In genomic region chr11:74981464-74981863, GRCm38 (mm10) we compare ENCODE assay signal across 8 mouse cellular contexts. TPM values are rescaled to one million over a fixed set of nuclear protein-coding genes. Genes with fewer than 3 reads are reported as not detected.
DNase-seq lines count a peak whose midpoint lies in the region; ATAC-seq and TF ChIP-seq lines count a peak whose summit lies in the region.

No protein-coding gene starts in this region.

- peak; percentile 33 for DNase-seq in G1E (ENCODE audit: low spot score)
- peak; percentile 88 for DNase-seq in brain, adult 2 months (ENCODE audit: low read depth, low spot score)
- DNase-seq in heart, postnatal 4 days = peak; percentile 90
- DNase-seq in layer of hippocampus, postnatal 10 days (ENCODE audit: low spot score in 2 of 2) = peak; percentile 78
- peak; percentile 88 for DNase-seq in lung, postnatal 14 days
- peak; percentile 79 for DNase-seq in right cerebral cortex, postnatal 14 days
- peak; percentile 84 for DNase-seq in urinary bladder, postnatal 14 days (ENCODE audit: low spot score)

- peak; percentile 85 for TF ChIP-seq CTCF in G1E (IDR thresholded peaks at IDR 0.05; ENCODE audit: low read depth, low read length)

- no peak overlapping the region for H3K27ac ChIP-seq in forebrain, embryonic 12.5 days

- no peak overlapping the region for H3K4me2 ChIP-seq in forebrain, embryonic 12.5 days

- H3K36me3 ChIP-seq in G1E (replicated peaks) = peaks cover 46% of the 10 kb centered on the region
- H3K36me3 ChIP-seq in forebrain, embryonic 12.5 days (replicated peaks) = peaks cover 10% of the 10 kb centered on the region; the same call in 1 of the 2 replicates

- WGBS in forebrain, embryonic 12.5 days = 53% methylated on average over 2 of the region's 2 CpGs

- ATAC-seq in G1E (ENCODE audit: extremely low read depth, insufficient number of reproducible peaks, low FRiP score, poor library complexity, severe bottlenecking) = no peak
- ATAC-seq in forebrain, embryonic 12.5 days (ENCODE audit: low FRiP score) = 0 out of 2 replicates have a peak, but pooled peaks have one; percentile 58

- no peaks in the 10 kb centered on the region for H3K4me1 ChIP-seq in G1E (ENCODE audit: insufficient read depth, low read depth, low read length)
- H3K4me1 ChIP-seq in forebrain, embryonic 12.5 days = no peaks in the 10 kb centered on the region

- H3K27me3 ChIP-seq in G1E (ENCODE audit: insufficient read depth, low read length) = no peaks in the 10 kb centered on the region
- H3K27me3 ChIP-seq in forebrain, embryonic 12.5 days = no peaks in the 10 kb centered on the region

- no peak overlapping the region for H3K9ac ChIP-seq in forebrain, embryonic 12.5 days

- H3K4me3 ChIP-seq in G1E (ENCODE audit: low read depth, low read length) = no peak overlapping the region
- no peak overlapping the region for H3K4me3 ChIP-seq in forebrain, embryonic 12.5 days (replicated peaks)

- no peaks in the 10 kb centered on the region for H3K9me3 ChIP-seq in G1E (replicated peaks)
- H3K9me3 ChIP-seq in forebrain, embryonic 12.5 days = no peaks in the 10 kb centered on the region

RNA-seq across cellular contexts. Expression of gene Srr, which starts 55.7 kb away (rescaled TPM):
- 24.7 and 27.3 TPM in 2 replicates for total RNA-seq in G1E (2014; fragmentation: Nextera tagmentation)
- total RNA-seq in G1E (2017) = 4.4 and 6.0 TPM in 2 replicates
- 2.8 and 3.0 TPM in 2 replicates for polyA plus RNA-seq in G1E (2012)
- polyA plus RNA-seq in forebrain, embryonic 12.5 days (2016; fragmentation: Nextera tagmentation; extraction: Ambion mirVana) = 27.5 and 30.8 TPM in 2 replicates
- total RNA-seq in heart, postnatal 4 days (2021) = 10 to 100 TPM; 29.4 to 30.4 TPM
- 100 to 1,000 TPM in 1 of 2 experiments, 10 to 100 TPM in 1; 87.4 to 104 TPM for total RNA-seq in layer of hippocampus, postnatal 10 days (2021)

RNA-seq across cellular contexts. Expression of gene Smg6, which starts 55.8 kb away (rescaled TPM):
- 42.1 and 54.4 TPM in 2 replicates for total RNA-seq in G1E (2014; fragmentation: Nextera tagmentation)
- 15.2 and 17.4 TPM in 2 replicates for total RNA-seq in G1E (2017)
- polyA plus RNA-seq in G1E (2012) = 51.7 and 54.3 TPM in 2 replicates
- 22.0 and 23.9 TPM in 2 replicates for polyA plus RNA-seq in forebrain, embryonic 12.5 days (2016; fragmentation: Nextera tagmentation; extraction: Ambion mirVana)
- total RNA-seq in heart, postnatal 4 days (2021) = 10 to 100 TPM; 25.6 to 25.7 TPM
- total RNA-seq in layer of hippocampus, postnatal 10 days (2021) = 10 to 100 TPM; 24.0 to 27.0 TPM

Comparison
In these comparisons a context has a peak if more than half of its experiments do, and no peak if none do; other contexts are left out.
1. DNase-seq: peak in every context shown above with its lines; median percentile 90 in heart, postnatal 4 days; 88 in brain, adult 2 months; 88 in lung, postnatal 14 days; 84 in urinary bladder, postnatal 14 days; 79 in right cerebral cortex, postnatal 14 days; 78 in layer of hippocampus, postnatal 10 days; 33 in G1E.